Mouse (Mus musculus): ENCODE results near the gene Gltp. TPM values are rescaled to one million over a fixed set of nuclear protein-coding genes. Genes with fewer than 3 reads are reported as not detected.

Gltp gene
- total RNA-seq, 1 experiment, result 17.2 TPM

GRCm38 (mm10) chr5:114685986-114686385, 4.8 kb downstream of the Gltp start:
- no peak overlapping the region for H3K9ac ChIP-seq (ENCODE audit: insufficient read depth, low read depth, low read length, poor library complexity, severe bottlenecking)
- H3K27ac ChIP-seq (ENCODE audit: insufficient read depth, low read depth, low read length, poor library complexity, severe bottlenecking), result no peak overlapping the region
- no peak for TF ChIP-seq CHD2 (IDR thresholded peaks at IDR 0.05; ENCODE audit: low read depth, low read length)
- TF ChIP-seq ZC3H11A (IDR thresholded peaks at IDR 0.05; ENCODE audit: borderline replicate concordance, low read depth, low read length), result no peak
- TF ChIP-seq HCFC1 (IDR thresholded peaks at IDR 0.05; ENCODE audit: borderline replicate concordance, insufficient read depth, low read length), result no peak
- no peak for TF ChIP-seq ZNF384 (IDR thresholded peaks at IDR 0.05; ENCODE audit: low read depth, low read length)
- TF ChIP-seq MAFK (IDR thresholded peaks at IDR 0.05; ENCODE audit: insufficient read depth, low read depth, low read length), result no peak
- no peak overlapping the region for H3K4me3 ChIP-seq (ENCODE audit: insufficient read depth in 1 of 2, low read depth in 1 of 2, low read length in 2 of 2, poor library complexity in 1 of 2, severe bottlenecking in 1 of 2)
- no peaks in the 10 kb centered on the region for H3K9me3 ChIP-seq (ENCODE audit: control insufficient read depth, insufficient read depth, low read depth, low read length)
- H3K36me3 ChIP-seq (ENCODE audit: control insufficient read depth, insufficient read depth, low read length, poor library complexity, severe bottlenecking), result no peaks in the 10 kb centered on the region
- H3K4me1 ChIP-seq (ENCODE audit: control insufficient read depth in 2 of 2, insufficient read depth in 2 of 2, low read length in 2 of 2, poor library complexity in 1 of 2), result peaks cover 0 to 12% of the 10 kb centered on the region in 2 experiments; a peak in 1 of 4 replicates
- DNase-seq (ENCODE audit: low read depth, low spot score), result no peak
- in situ Hi-C loops (cut with MboI; ENCODE audit: low sequenced_read_pairs in 2 of 2, unreplicated experiment in 2 of 2), result no loop called here

DNA sequence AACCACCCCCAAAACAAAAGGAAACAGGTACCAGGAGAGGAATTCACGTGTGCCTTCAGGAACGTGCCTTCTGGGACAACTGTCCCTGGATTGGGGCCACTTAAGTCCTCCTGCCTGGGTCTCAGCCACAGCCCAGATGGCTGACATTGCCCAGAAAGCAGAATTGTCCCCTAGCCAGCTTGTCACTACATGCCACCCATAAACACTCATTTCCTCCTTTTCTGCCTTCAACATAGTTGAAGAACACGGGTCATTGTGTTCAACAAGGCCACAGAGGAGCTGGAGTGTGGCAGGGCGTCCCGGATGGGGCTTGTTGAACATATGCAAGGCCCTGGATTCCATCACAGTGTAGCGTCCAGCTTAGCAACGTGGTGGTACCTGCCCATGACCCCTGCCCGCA, 9.1 kb downstream of the Gltp start:
- H3K9ac ChIP-seq (ENCODE audit: insufficient read depth, low read depth, low read length, poor library complexity, severe bottlenecking), result no peak overlapping the region
- no peak for TF ChIP-seq CHD2 (IDR thresholded peaks at IDR 0.05; ENCODE audit: low read depth, low read length)
- TF ChIP-seq MAFK (IDR thresholded peaks at IDR 0.05; ENCODE audit: insufficient read depth, low read depth, low read length), result no peak
- no peak for TF ChIP-seq HCFC1 (IDR thresholded peaks at IDR 0.05; ENCODE audit: borderline replicate concordance, insufficient read depth, low read length)
- no peak for TF ChIP-seq ZC3H11A (IDR thresholded peaks at IDR 0.05; ENCODE audit: borderline replicate concordance, low read depth, low read length)
- TF ChIP-seq ZNF384 (IDR thresholded peaks at IDR 0.05; ENCODE audit: low read depth, low read length), result no peak
- in situ Hi-C loops (cut with MboI; ENCODE audit: low sequenced_read_pairs in 2 of 2, unreplicated experiment in 2 of 2), result no loop called here
- DNase-seq (ENCODE audit: low read depth, low spot score), result no peak
- no peaks in the 10 kb centered on the region for H3K9me3 ChIP-seq (ENCODE audit: control insufficient read depth, insufficient read depth, low read depth, low read length)
- no peak overlapping the region for H3K27ac ChIP-seq (ENCODE audit: insufficient read depth, low read depth, low read length, poor library complexity, severe bottlenecking)
- peaks cover 3% of the 10 kb centered on the region; the same call in 1 of the 2 replicates for H3K36me3 ChIP-seq (ENCODE audit: control insufficient read depth, insufficient read depth, low read length, poor library complexity, severe bottlenecking)
- H3K4me1 ChIP-seq (ENCODE audit: control insufficient read depth in 2 of 2, insufficient read depth in 2 of 2, low read length in 2 of 2, poor library complexity in 1 of 2), result peaks cover 0 to 5% of the 10 kb centered on the region in 2 experiments; a peak in 1 of 4 replicates
- no peak overlapping the region for H3K4me3 ChIP-seq (ENCODE audit: insufficient read depth in 1 of 2, low read depth in 1 of 2, low read length in 2 of 2, poor library complexity in 1 of 2, severe bottlenecking in 1 of 2)

- H3K4me1 ChIP-seq (ENCODE audit: control insufficient read depth in 2 of 2, insufficient read depth in 2 of 2, low read length in 2 of 2, poor library complexity in 1 of 2), result peaks cover 0 to 5% of the 10 kb centered on the region in 2 experiments; a peak in 1 of 4 replicates
- TF ChIP-seq ZC3H11A (IDR thresholded peaks at IDR 0.05; ENCODE audit: borderline replicate concordance, low read depth, low read length) (no peak), MAFK (IDR thresholded peaks at IDR 0.05; ENCODE audit: insufficient read depth, low read depth, low read length) (no peak)
- H3K4me3 ChIP-seq (ENCODE audit: insufficient read depth in 1 of 2, low read depth in 1 of 2, low read length in 2 of 2, poor library complexity in 1 of 2, severe bottlenecking in 1 of 2), result no peak overlapping the region
- no peak overlapping the region for H3K27ac ChIP-seq (ENCODE audit: insufficient read depth, low read depth, low read length, poor library complexity, severe bottlenecking)
- in situ Hi-C loops (cut with MboI; ENCODE audit: low sequenced_read_pairs in 2 of 2, unreplicated experiment in 2 of 2), result no loop called here
- H3K36me3 ChIP-seq (ENCODE audit: control insufficient read depth, insufficient read depth, low read length, poor library complexity, severe bottlenecking), result peaks cover 3% of the 10 kb centered on the region; the same call in 1 of the 2 replicates
- H3K9me3 ChIP-seq (ENCODE audit: control insufficient read depth, insufficient read depth, low read depth, low read length), result no peaks in the 10 kb centered on the region
- no peak overlapping the region for H3K9ac ChIP-seq (ENCODE audit: insufficient read depth, low read depth, low read length, poor library complexity, severe bottlenecking)
- DNase-seq (ENCODE audit: low read depth, low spot score), result no peak
Observed at GRCm38 (mm10) chr5:114680676-114681285, 10.0 kb downstream of the Gltp start.

- Histone ChIP-seq H3K27ac (ENCODE audit: insufficient read depth, low read depth, low read length, poor library complexity, severe bottlenecking) (no peak overlapping the region), H3K4me3 (ENCODE audit: insufficient read depth in 1 of 2, low read depth in 1 of 2, low read length in 2 of 2, poor library complexity in 1 of 2, severe bottlenecking in 1 of 2) (no peak overlapping the region; a peak in 1 of 4 replicates), H3K36me3 (ENCODE audit: control insufficient read depth, insufficient read depth, low read length, poor library complexity, severe bottlenecking) (peaks cover 3% of the 10 kb centered on the region; the same call in 1 of the 2 replicates), H3K9ac (ENCODE audit: insufficient read depth, low read depth, low read length, poor library complexity, severe bottlenecking) (0 out of 2 replicates have a peak overlapping the region, but pooled peaks have one; percentile 15), H3K4me1 (ENCODE audit: control insufficient read depth in 2 of 2, insufficient read depth in 2 of 2, low read length in 2 of 2, poor library complexity in 1 of 2) (peaks cover 0 to 11% of the 10 kb centered on the region in 2 experiments; a peak in 2 of 4 replicates), H3K9me3 (ENCODE audit: control insufficient read depth, insufficient read depth, low read depth, low read length) (no peaks in the 10 kb centered on the region)
- in situ Hi-C loops (cut with MboI; ENCODE audit: low sequenced_read_pairs in 2 of 2, unreplicated experiment in 2 of 2), result no loop called here
- DNase-seq (ENCODE audit: low read depth, low spot score), result no peak
- TF ChIP-seq HCFC1 (IDR thresholded peaks at IDR 0.05; ENCODE audit: borderline replicate concordance, insufficient read depth, low read length) (no peak), CHD2 (IDR thresholded peaks at IDR 0.05; ENCODE audit: low read depth, low read length) (no peak), ZC3H11A (IDR thresholded peaks at IDR 0.05; ENCODE audit: borderline replicate concordance, low read depth, low read length) (no peak), ZNF384 (IDR thresholded peaks at IDR 0.05; ENCODE audit: low read depth, low read length) (no peak), MAFK (IDR thresholded peaks at IDR 0.05; ENCODE audit: insufficient read depth, low read depth, low read length) (no peak)
Observed at GRCm38 (mm10) chr5:114679841-114680591, 10.8 kb downstream of the Gltp start.
